Mouse (Mus musculus) erythroblast, embryonic 14.5 days (primary cell): ENCODE data around the gene Lonp1.

Experiments
- GATA1 ChIP-seq: IDR thresholded peaks from 2 replicates; pipeline ENCODE4 v1.6.1; 2012; ENCODE audit warnings: low read length, inconsistent platforms, mixed read lengths
- TAL1 ChIP-seq: IDR thresholded peaks from 3 replicates; pipeline ENCODE4 v1.6.1; 2012; ENCODE audit warnings: low read length, inconsistent platforms, mixed read lengths

GRCm38 (mm10) chr17:56647546-56647945 lies 20.9 kb upstream of the Lonp1 start:
- TF ChIP-seq TAL1 (no peak), GATA1 (no peak)
